Mouse (Mus musculus): ENCODE measurements around the gene Hira.
"Not testable (repeated sequence)": the region's sequence is repeated elsewhere in the genome, so short reads cannot be mapped to it uniquely, and the experiment has no call there.

Hira gene

DNA sequence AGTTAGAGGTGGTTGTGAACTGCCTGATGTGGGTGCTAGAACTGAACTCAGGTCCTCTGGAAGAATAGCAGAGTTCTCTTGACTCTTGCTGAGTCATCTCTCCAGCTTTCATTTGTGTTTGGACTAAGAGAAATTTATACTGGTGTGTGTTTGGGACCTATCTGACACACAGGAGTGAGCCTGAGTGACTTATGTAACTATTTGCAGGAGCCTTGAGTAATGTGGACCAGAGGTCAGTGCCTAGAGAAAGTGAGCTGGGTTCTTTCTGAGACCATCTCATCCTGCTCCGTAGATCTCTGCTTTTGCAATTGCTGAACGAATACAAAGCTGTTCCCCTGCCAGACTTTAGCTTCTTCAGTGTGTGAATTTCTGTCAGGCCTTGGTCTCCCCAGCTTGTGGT lies 44.9 kb downstream of the Hira start:
- DNase-seq (ENCODE audit: low spot score) = no peak

DNA sequence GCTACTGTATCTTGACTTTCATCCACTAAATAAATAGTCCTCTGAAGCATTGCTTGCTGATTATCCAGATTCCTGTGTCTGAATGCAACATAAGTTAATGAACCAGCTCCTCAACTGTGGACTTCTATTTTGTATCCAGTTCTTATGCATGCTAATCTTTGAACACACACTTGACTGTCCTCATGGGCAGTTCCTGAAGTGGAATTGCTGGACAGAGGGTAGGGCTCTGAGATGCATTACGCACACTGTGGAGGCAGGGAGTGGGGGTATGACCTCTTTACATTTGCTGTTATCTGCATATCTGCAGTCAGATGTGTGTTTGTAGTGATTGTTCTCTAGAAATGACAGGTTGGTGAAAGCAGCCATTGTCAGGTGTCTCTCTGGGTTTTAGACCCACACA lies 51.1 kb downstream of the Hira start:
- DNase-seq (ENCODE audit: low spot score) = no peak

DNA sequence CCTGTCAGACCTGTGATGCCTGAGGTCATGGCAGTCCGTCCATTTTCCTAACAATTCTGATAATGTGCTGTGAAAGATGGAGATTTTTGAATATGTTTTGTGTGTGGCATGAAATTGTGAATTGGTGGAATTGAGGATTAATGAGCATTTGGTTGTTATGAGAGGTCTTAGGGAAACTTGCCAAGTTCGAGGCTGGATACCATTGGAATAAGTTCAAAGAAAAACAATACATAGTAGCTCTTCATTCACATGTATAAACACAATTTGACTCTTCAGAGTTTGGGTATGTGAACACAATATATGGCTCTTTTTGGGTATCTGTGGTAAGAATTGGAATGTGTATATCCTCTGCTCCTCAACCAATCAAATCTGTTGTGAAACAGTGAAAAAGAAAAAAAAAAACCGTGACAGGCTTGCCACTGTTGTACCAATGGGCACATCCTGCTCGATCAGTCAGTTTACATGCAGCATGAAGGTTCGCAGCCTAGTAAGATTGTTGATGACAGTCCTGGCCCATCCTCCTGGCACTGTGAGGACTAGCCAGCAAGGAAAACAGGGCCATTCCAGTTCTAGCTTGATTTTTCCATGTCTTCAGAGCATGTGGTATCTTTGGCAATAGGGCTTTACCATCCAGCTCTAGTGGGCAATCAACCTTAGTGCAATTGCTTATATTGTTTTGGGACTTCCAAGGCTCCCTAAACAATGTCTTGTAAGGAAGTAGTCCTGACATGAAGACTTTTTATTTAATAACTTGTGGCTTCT lies 61.7 kb downstream of the Hira start:
- no peak for DNase-seq (ENCODE audit: low spot score)

DNA sequence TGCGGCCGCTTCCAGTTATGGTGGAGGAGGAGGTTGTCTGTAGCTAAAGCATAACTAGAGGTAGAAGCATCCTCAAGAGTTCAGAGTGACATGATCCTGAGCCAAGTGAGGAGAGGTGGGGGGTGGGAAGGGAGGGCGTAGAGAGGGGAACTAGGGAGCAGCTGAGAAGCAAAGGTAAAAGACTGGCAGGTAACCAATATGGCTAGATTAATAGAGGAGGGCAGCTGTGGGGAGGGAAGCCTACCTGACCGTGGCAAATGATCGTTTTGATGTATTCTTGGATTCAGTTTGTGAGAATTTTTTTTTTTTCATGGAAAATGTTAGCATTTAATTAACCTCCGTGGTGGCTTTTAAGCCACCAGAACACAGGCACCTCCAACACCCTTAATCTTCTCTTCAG lies 67.1 kb downstream of the Hira start:
- DNase-seq (ENCODE audit: low spot score) = no peak

DNA sequence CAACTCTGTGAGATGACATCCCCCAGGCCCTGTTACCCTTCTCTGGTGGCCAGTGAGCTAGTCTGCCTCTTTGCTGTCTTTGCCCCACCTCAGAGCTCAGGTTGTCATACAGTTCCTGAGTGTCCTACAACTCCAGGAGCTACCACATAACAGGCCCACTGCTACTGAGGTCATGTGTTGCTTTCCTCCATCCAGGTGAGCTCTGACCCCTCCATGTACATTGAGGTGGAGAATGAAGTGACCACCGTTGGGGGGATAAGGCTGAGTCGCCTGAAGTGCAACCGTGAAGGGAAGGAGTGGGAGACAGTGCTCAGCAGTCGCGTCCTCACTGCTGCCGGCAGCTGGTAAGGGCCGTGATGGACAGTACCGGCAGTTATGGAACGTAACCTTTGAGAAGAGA lies 72.1 kb downstream of the Hira start:
- DNase-seq (ENCODE audit: low spot score) = no peak

DNA sequence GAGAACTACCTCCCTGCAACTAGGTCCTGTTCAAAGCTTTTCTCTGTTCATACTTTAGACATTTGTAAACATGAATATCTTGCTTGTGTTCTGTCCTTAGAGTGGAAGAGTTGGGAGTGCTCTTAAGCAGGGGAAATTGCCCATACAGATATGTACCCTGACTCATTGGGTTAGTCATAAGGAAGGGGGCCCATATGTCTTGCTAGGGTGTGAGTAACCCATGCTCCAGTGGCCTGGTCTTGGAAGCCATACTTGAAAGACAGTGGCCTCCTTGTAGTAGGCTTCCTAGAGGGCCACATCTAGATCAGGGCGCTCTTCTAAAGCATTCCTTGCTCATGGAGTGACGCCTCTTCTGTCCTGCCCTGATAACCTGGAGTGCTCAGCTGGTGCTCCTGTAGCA lies 73.5 kb downstream of the Hira start:
- no peak for DNase-seq (ENCODE audit: low spot score)

DNA sequence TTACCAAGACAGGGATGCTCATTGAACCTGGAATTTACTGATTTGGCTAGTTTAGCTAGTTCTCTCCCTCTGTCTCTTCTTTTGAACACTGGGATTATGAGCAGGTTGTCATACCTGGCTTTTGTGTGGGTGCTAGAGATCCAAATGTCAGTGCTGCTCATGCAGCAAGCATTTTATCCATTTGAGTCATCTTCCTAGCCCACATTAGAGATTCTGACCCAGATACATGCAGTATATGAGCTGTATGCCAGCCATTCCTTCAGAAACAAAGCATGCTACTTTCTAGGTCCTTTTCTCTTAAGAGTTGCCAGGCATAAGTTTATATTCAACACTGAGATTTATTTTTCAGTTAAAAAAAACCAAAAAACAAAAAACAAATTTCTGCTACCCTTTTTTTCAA lies 76.0 kb downstream of the Hira start:
- no peak for DNase-seq (ENCODE audit: low spot score)

DNA sequence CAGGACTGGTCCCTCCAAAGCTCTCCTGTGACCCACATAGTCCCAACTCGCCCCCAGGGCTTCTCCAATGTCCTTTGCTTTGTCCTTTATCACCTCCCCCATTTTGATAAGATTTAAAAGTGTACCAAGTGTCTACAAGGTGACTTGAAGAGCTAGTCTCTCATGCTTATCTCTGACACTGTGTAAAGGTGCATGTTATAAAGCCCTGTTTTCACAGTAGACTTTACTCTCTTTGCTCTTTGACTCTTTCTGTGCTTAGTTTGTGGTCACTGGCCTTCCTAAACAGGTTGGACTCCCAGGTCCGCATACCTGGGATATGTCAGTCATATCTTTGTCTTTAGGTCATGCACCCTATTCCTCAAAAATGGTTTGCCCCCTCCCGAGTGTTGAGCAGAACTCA lies 78.2 kb downstream of the Hira start:
- no peak for DNase-seq (ENCODE audit: low spot score)

DNA sequence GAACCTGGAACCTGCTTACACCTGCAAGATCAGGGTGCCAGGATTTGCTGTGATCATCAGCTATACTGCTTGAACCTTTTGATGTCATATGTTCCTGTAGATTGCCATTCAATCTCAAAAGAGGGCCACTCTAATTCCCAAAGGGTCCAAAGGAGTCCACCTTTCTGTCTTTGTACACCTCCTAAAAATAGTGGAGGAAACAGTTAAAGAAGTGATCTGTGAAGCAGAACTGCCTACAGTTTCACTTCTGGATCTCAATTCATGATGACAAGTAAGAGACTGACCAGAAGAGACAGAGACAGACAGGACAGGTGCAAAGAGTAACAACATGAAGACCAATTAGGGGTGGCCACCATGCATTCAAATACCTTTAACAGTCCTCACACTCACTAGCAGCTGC lies 86.6 kb downstream of the Hira start:
- DNase-seq (ENCODE audit: low spot score) = no peak

DNA sequence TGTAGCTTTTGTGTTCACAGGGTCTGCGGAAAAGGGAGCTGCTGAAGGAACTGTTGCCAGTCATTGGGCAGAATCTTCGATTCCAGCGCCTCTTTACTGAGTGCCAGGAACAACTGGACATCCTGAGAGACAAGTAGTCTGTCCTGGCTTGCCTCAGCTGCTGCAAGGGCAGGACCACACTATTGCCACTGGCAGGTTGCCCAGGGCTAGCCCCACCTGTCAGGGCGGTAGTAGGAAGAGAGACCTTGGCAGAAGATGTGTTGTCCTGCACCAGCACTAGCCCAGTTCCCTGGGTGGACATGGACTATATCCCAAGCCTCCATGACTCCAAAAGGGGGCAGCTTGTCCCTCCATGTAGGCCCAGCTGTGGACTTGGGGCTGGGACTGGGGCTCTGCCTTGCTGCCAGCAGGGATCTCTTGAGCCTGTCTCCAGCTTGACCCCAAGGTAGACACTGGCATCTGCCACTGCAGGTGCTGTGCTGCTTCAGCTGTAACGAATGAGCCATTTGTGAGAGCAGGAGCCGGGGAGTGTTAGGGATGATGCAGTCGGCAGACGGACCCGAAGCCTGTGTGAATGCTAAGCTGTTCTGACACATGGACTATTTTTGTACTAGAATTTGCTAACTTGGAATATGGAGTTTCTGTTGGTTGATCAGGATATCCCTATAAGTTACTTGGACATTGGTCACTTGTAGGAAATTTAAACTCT lies 92.7 kb downstream of the Hira start:
- DNase-seq (ENCODE audit: low spot score) = no peak

DNA sequence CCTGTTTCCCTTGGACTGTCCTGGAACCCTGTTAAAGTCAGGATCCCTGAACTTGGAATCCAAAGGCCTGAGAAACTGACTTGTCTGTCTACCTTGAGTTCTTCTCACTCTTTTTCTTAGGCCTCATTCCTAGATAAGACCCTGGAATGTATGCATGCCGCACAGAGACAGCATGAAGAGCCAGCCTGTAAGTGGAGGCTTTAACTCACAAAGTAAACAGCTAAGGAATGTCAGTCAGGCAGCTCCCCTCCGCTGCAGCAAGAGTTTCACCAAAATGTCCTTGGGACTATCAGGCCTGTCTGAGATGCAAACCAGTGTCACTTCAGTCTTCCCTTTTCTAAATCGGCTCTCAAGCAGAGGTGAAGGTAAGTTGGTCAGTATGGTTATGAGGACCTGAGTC lies 94.0 kb downstream of the Hira start:
- DNase-seq (ENCODE audit: low spot score) = no peak

DNA sequence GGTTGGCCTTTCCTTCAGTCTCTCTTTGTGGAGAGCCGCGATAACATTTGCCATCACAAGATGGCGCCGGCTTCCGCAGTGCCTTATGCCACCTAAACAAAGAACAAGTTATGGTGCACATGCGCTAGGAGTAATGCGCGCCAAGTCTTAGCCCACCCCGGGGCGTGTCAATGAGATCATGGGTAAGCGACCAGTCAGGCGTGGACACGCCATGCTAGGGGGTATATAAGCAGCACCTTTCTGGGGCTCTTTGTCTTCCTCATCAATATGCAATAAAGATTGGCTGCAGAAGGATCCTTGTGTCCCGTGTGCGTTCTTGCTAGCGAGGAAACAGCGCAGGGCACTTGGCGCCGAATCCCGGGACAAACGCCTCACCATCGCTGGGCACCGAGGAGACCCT lies 98.8 kb downstream of the Hira start:
- DNase-seq (ENCODE audit: low spot score) = not testable (repeated sequence)

DNA sequence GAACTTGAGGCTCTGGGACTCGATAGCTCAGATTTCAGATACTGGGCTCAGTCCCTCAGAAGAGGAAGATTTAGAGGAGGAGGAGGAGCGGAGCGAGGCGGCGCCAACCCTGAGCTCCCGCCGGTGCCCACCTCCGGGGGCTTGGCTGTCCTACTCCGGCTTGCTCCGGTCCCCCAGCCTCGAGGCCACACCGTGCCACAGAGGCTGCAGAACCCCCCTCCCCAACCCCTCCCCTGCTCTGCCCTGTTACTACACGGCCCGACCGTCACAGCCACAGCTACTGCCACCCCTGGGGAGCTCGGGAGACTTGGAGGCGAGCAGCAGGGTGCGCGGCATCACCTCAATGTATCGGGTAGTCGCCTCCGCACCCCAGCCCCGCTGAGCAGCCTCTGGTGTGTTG lies 99.5 kb downstream of the Hira start:
- no peak for DNase-seq (ENCODE audit: low spot score)

DNA sequence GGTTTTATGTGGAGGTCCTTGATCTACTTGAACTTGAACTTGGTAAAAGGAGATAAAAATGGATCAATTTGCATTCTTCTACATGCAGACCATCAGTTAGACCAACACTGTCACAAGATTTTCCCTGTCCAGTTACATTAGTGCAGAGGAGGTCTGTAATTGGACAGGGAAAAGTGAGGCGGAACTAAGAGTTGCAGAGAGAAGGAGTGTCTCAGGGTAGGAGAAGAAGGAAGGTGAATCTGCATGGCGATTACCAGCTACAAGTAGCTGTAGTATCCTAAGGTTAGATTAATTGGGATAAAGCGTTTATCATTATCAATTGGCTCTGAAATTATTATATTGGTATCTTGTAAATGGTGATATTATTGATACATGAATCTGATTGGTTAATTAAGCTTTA lies 109.5 kb downstream of the Hira start:
- no peak for DNase-seq (ENCODE audit: low spot score)

DNA sequence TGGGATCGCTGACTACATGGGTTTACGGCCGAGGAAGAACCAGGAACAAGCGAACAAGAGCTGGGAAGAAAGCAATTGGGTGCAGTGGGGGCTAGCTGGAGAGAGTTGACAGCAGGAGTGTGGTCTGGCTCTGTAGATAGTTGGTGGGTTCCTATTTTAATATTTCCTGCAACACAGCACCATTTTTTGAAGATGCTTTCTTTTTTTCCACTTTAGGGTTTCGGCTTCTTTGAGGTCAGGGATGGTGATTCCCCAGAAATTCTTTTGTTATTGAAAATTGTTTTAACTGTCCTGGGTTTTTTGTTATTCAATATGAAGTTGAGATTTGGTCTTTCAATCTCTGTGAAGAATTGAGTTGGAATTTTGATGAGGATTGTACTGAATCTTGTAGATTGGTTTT lies 110.0 kb downstream of the Hira start:
- DNase-seq (ENCODE audit: low spot score) = no peak

DNA sequence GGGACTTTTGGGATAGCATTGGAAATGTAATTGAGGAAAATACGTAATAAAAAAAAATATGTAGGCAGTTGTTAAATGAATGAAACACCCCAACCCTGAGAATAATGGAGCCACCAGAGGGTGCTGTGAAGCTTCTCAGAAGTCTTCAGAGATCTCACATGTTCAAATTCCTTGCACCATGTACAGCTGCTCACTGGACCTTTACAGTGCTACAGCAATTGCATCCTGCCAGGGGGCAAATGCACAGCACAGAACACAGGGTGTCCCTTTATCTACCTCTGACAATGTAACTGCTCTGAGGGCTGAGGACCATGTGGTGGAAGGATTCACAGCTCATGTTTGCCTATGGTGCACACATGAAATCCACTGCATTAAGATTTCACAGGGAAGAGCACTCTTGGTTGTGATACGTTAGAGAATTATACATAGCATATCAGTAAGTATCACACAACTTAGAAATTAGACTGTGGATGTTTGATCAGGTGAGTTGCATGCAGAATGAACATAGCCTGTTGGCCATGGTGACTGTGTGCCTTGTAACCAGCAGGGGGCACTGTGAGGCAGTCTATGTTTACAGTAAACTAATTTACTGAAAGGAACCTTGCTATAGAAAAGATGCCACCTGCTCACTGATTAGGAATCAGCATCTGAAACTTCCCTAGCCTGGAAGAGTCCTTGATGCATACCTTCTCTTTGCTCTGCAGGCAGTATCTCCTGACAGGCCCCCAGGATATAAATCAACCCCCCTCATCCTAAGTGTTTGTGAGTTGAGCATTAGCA lies 126.0 kb downstream of the Hira start:
- not testable (repeated sequence) for DNase-seq (ENCODE audit: low spot score)

DNA sequence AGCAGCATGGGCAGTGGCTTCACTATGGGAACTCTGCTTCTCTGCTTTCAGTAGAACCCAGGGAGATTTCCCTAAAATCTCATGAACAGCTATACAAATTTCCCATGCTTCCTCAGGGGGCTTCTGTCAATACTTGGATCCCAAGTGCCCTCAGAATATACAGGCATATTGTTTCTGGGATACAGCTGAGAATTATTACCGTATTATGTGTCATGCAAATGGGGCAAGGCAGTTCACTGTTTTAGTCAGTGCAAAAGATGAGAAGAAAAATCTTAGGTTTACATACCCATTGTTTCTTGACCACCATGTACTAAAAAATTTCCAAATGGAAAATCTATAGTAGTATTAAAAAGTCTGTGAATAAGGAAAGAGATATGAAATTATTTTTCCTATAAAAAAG lies 126.9 kb downstream of the Hira start:
- DNase-seq (ENCODE audit: low spot score) = no peak

DNA sequence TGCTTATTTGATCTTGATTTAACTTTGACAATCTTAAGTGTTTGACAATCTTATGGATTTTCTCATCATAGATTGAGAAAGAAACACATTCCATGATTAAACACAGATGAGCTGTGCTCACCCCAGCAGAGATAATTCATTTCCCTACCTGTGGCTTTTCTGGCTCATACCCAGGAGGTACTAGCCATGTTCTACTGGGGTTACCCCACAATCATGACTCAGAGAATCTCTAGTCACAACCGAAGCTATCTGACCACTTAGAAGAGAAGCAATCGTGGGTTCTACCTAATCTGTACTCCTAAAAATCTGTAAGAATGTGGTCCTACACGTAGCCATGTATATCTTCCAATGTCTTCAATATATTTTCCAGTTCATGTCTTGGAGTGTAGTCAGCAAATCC lies 128.5 kb downstream of the Hira start:
- DNase-seq (ENCODE audit: low spot score) = no peak

DNA sequence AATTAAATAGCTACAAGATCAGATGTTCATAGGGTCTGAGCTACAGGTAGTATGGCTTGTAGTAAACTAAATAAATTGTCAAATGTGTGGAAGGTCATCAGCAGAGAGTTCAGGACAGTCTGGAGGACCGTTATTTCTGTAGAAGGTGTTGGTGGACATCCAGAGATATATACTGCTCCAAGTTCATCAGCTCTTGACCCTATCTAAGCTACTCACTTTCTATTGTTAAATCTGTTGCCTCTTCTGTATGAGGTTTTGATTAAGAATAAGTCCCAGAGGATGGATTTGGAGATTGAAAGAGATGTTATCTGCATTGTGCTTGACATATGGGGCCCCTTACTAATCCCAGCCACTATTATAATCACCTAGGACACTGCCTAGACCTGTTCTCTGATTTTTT lies 129.9 kb downstream of the Hira start:
- no peak for DNase-seq (ENCODE audit: low spot score)

DNA sequence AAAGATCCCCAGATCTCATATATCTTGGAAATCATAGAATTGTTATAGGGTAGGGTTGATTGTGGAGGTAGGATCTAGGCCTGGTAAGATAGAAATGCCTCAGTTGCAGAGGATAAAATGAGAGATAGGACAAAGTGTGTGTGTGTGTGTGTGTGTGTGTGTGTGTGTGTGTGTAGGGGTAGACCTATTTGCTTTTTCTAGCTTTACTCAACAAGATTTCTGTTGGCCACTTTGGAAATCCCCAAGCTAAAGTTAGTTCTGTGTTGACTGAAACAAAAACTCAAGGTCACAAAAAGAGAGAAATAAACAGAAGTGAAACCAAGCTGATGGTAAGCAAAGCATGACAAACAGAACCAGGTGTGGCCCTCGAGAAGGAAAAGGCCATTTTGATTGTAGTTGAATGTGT lies 130.4 kb downstream of the Hira start:
- DNase-seq (ENCODE audit: low spot score) = not testable (repeated sequence)

DNA sequence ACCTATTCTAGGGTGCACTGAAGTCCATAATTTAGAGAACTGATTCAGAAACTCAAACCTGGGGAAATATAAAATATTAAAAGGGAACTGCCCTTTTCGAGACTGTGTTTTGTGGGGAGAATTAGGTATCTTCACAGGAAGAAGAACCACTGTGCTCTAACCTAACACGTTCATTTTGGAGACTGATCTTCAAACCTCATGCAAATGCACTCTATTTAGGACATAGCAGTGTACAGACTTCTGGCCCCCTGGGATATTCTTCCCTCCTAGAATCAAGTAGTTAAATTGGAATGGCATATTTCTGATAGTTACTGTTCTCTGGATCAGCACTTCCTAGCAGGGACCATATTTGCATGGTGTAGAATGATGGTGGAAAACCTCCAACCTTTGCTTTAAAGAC lies 133.9 kb downstream of the Hira start:
- no peak for DNase-seq (ENCODE audit: low spot score)

DNA sequence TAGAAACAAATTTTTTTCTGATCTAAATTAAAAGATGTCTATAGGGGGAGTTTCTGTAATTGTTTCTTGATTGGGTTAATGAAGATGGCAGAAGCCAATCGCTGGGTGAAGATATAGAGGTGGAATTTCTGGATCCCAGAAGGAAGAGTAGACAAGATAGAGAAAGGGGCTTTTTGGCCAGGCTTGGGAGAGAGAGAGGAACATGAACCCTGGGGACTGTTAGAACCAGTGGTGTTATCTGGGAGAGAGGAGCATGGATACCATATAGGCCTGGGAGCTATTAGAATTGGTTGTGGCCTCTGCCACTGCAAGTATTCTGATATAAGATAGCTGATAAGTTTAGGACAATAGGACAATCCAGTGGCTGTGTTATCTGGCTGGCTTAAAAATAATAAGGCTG lies 136.7 kb downstream of the Hira start:
- no peak for DNase-seq (ENCODE audit: low spot score)

DNA sequence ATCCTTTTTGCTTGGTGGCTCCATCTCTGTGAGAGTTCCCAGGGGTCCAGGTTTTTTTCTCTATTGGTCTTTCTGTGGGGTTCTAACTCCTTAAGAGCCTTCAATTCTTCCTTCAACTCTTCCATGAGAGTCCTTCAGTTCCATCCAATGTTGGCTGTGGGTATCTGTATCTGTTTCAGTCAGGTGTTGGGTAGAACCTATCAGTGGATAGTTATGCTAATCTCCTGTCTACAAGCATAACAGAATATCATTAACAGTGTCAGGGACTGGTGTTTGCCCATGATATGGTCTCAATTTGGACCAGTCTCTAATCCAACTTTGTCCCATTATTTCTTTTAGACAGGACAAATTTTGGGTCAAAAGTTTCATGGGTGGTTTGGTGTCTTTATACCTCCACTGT lies 137.8 kb downstream of the Hira start:
- no peak for DNase-seq (ENCODE audit: low spot score)

Measured in MN1 (cell line).